Mouse (Mus musculus): ENCODE measurements at regions not wholly inside any gene's neighbourhood (a gene's known extent, or its start where the extent isn't known, plus 50 kb on each side); places are given as distances from the start of the nearest gene placed in this dataset.

DNA sequence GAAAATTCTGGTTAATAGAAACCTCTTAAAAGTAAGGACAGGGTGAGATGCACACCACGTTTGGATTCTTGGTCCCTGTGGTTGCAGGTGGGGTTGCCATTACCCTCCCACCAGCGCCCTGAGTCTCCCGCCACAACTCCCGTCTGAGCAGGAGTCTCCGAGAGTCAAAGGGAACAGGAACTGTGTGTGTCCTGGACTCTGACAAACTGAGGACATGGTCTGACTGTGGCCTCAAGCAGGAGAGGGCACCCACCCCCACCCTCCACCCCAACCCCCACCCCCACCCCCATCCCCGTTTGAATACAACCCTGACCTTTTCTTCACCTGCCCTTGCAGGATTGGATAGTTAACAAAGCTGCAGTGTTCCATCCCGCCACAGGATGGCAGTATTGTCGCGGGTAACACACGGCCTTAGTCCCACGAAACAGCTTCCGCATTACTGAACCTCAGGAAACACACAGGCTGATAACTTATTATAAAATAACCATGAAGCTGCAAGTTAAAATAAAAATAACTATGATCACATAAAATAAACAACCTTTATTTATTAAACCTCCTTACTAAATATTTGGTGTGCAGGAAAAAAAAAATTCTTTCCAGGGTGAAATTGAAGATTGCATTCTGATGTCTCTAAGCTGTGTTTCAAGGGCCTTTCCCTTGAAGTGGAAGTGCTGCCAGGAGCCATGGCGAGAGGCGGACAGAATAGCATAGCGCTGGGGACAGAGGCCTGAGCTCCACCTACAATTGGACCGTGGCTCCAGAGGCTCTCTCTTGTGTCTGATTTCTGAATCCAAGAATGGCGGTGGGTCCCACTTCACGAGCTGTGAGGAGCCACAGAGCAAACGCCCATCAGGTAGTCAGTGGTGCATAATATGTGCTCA is 90.2 kb upstream of the Gpr12 start:
- DNase-seq (ENCODE audit: low read depth in 3 of 3, low spot score in 3 of 3) (peak; percentile 55 to 69 (median 57)), ATAC-seq (ENCODE audit: insufficient read depth) (peak; percentile 50)
- Histone ChIP-seq H3K9ac (replicated peaks) (no peak overlapping the region), H3K4me1 (replicated peaks; ENCODE audit: control insufficient read depth in 2 of 2, insufficient read depth in 2 of 2, low read length in 1 of 2) (peaks cover 31 to 38% of the 10 kb centered on the region in 2 experiments), H3K27me3 (ENCODE audit: control insufficient read depth, insufficient read depth, low read length) (no peaks in the 10 kb centered on the region), H3K4me3 (ENCODE audit: insufficient read depth in 1 of 2, low read depth in 2 of 2, low read length in 2 of 2) (no peak overlapping the region), H3K27ac (peak overlapping the region; percentile 58), H3K4me2 (ENCODE audit: low read depth) (no peak overlapping the region), H3K36me3 (replicated peaks; ENCODE audit: control insufficient read depth, insufficient read depth, low read depth) (no peaks in the 10 kb centered on the region), H3K9me3 (ENCODE audit: control insufficient read depth, low read length) (no peaks in the 10 kb centered on the region)
- TF ChIP-seq EP300 (IDR thresholded peaks at IDR 0.05; ENCODE audit: low read depth) (0 out of 2 replicates have a peak, but pooled peaks have one; percentile 11), CTCF (IDR thresholded peaks at IDR 0.05; ENCODE audit: low read depth) (peak; percentile 92)
- whole genome bisulfite sequencing (ENCODE audit: insufficient replicate concordance) = 25% methylated on average over 19 of the region's 19 CpGs

DNA sequence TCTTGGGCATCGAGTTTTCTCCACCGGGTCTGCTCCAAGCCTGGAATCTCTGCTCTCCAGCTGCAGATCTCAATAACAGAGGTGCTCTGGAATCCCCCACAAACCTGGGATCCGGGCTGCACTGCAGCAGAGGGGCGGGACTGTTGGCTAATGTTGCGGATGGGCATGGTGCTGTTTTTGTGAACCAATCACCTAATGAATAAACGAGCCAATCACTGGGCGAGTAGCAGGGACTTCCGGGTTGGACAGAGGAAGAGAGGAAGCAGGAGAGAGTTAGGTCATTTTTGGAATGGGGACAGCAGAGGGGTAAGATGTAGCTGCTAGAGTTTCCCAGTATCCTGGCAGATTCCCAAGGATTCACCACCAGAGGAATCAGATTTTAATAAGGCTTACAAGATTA is 76.7 kb upstream of the Gpr12 start:
- Histone ChIP-seq H3K4me2 (ENCODE audit: low read depth) (no peak overlapping the region), H3K27me3 (ENCODE audit: control insufficient read depth, insufficient read depth, low read length) (no peaks in the 10 kb centered on the region), H3K36me3 (replicated peaks; ENCODE audit: control insufficient read depth, insufficient read depth, low read depth) (no peaks in the 10 kb centered on the region), H3K27ac (no peak overlapping the region), H3K4me3 (ENCODE audit: insufficient read depth in 1 of 2, low read depth in 2 of 2, low read length in 2 of 2) (no peak overlapping the region), H3K4me1 (replicated peaks; ENCODE audit: control insufficient read depth in 2 of 2, insufficient read depth in 2 of 2, low read length in 1 of 2) (no peaks in the 10 kb centered on the region), H3K9ac (replicated peaks) (no peak overlapping the region), H3K9me3 (ENCODE audit: control insufficient read depth, low read length) (no peaks in the 10 kb centered on the region)
- ATAC-seq (ENCODE audit: insufficient read depth) (no peak), DNase-seq (ENCODE audit: low read depth in 3 of 3, low spot score in 3 of 3) (no peak)
- TF ChIP-seq CTCF (IDR thresholded peaks at IDR 0.05; ENCODE audit: low read depth) (no peak), EP300 (IDR thresholded peaks at IDR 0.05; ENCODE audit: low read depth) (no peak)
- WGBS (ENCODE audit: insufficient replicate concordance) = 66% methylated on average over 8 of the region's 8 CpGs

DNA sequence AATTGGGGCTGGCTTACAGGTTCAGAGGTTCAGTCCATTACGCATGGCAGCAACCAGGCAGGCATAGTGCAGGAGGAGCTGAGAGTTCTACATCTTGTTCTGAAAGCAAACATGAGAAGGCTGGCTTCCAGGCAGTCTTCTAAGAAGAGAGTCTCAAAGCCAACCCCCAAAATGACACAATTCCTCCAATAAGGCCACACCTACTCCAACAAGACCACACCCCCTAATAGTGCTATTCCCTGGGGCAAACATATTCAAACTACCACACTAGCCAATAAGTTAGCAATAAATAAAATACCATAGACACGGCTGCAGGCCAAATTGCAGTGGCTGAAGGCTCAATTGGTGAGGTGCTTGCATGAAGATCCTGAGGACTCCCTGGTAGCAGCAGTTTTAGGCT is 72.2 kb upstream of the Gpr12 start:
- ATAC-seq (ENCODE audit: insufficient read depth) (no peak), DNase-seq (ENCODE audit: low read depth in 3 of 3, low spot score in 3 of 3) (no peak)
- H3K27me3 ChIP-seq (ENCODE audit: control insufficient read depth, insufficient read depth, low read length) = no peaks in the 10 kb centered on the region
- H3K4me2 ChIP-seq (ENCODE audit: low read depth) = no peak overlapping the region
- H3K9me3 ChIP-seq (ENCODE audit: control insufficient read depth, low read length) = no peaks in the 10 kb centered on the region
- 69% methylated on average over 2 of the region's 2 CpGs for WGBS (ENCODE audit: insufficient replicate concordance)
- H3K9ac ChIP-seq (replicated peaks) = no peak overlapping the region
- H3K4me1 ChIP-seq (replicated peaks; ENCODE audit: control insufficient read depth in 2 of 2, insufficient read depth in 2 of 2, low read length in 1 of 2) = 0 out of 4 replicates have a peak, but pooled peaks cover 0 to 4% of the 10 kb centered on the region in 2 experiments
- H3K36me3 ChIP-seq (replicated peaks; ENCODE audit: control insufficient read depth, insufficient read depth, low read depth) = no peaks in the 10 kb centered on the region
- TF ChIP-seq CTCF (IDR thresholded peaks at IDR 0.05; ENCODE audit: low read depth) = no peak
- TF ChIP-seq EP300 (IDR thresholded peaks at IDR 0.05; ENCODE audit: low read depth) = no peak
- H3K27ac ChIP-seq = no peak overlapping the region
- no peak overlapping the region for H3K4me3 ChIP-seq (ENCODE audit: insufficient read depth in 1 of 2, low read depth in 2 of 2, low read length in 2 of 2)

DNA sequence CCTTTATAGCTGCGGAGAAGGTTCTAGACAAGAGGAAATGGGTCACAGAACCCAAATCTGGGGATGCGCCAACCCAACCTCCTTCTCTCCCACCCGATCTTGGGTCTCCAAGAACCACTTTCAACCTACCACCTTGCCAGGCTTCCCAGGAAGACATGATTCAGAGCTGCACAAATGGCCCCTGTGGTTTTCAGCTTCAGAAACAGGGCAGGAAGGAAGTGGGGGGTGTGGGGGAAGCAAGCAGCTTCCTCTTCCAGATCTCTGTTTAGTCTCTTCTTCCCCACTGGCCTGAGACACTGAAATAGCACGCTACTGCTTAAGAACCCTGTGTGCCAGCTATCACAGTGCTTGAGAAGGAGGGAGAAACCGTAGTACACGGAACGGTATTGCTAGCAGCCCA is 70.4 kb upstream of the Gpr12 start:
- TF ChIP-seq CTCF (IDR thresholded peaks at IDR 0.05; ENCODE audit: low read depth) (no peak), EP300 (IDR thresholded peaks at IDR 0.05; ENCODE audit: low read depth) (no peak)
- WGBS (ENCODE audit: insufficient replicate concordance) = 10% methylated on average over 7 of the region's 7 CpGs
- ATAC-seq (ENCODE audit: insufficient read depth) (no peak), DNase-seq (ENCODE audit: low read depth in 3 of 3, low spot score in 3 of 3) (no peak)
- H3K9me3 ChIP-seq (ENCODE audit: control insufficient read depth, low read length) = no peaks in the 10 kb centered on the region
- 0 out of 4 replicates have a peak, but pooled peaks cover 0 to 4% of the 10 kb centered on the region in 2 experiments for H3K4me1 ChIP-seq (replicated peaks; ENCODE audit: control insufficient read depth in 2 of 2, insufficient read depth in 2 of 2, low read length in 1 of 2)
- no peaks in the 10 kb centered on the region for H3K27me3 ChIP-seq (ENCODE audit: control insufficient read depth, insufficient read depth, low read length)
- H3K4me2 ChIP-seq (ENCODE audit: low read depth) = no peak overlapping the region
- no peak overlapping the region for H3K27ac ChIP-seq
- H3K36me3 ChIP-seq (replicated peaks; ENCODE audit: control insufficient read depth, insufficient read depth, low read depth) = no peaks in the 10 kb centered on the region
- H3K4me3 ChIP-seq (ENCODE audit: insufficient read depth in 1 of 2, low read depth in 2 of 2, low read length in 2 of 2) = no peak overlapping the region
- no peak overlapping the region for H3K9ac ChIP-seq (replicated peaks)

DNA sequence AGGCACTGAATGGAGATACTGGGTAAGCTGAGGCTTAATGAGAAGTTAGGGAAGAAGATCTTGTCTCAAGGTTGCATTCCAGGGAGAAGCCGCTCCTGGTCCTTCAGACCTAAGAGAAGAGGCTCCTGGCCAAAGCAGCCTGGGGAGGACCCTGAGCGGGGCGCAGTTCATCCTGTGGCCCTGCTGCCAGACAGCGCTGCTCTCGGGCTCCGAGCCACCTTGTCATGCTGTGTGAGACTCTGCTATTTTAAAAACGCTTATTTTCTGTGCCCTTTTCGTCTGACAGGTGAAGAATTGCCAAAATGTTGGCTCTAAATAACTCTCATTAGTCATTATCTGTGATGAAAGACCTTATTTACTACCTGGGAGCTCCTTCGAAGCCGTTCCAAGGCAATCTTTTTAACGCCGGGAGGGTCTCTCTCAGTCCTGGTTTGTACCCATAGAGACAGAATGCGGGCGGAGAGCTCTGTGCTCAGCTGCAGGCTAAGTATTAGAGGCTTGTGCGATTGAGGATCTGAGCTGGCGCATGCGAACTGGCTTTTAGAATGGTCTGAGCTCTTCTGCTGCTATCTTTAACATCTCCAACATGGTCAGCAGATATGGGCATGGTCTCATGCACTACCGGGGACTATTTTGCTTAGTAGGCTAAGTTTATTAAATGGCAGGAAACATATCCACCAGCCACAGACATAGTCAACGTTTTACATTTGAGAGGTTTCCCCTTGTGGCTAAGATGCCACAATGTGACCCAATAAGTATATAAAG is 68.8 kb upstream of the Gpr12 start:
- H3K4me2 ChIP-seq (ENCODE audit: low read depth) = no peak overlapping the region
- ATAC-seq (ENCODE audit: insufficient read depth) (no peak), DNase-seq (ENCODE audit: low read depth in 3 of 3, low spot score in 3 of 3) (no peak)
- no peak overlapping the region for H3K9ac ChIP-seq (replicated peaks)
- no peaks in the 10 kb centered on the region for H3K36me3 ChIP-seq (replicated peaks; ENCODE audit: control insufficient read depth, insufficient read depth, low read depth)
- H3K27me3 ChIP-seq (ENCODE audit: control insufficient read depth, insufficient read depth, low read length) = no peaks in the 10 kb centered on the region
- H3K4me1 ChIP-seq (replicated peaks; ENCODE audit: control insufficient read depth in 2 of 2, insufficient read depth in 2 of 2, low read length in 1 of 2) = 0 out of 4 replicates have a peak, but pooled peaks cover 0 to 4% of the 10 kb centered on the region in 2 experiments
- no peak overlapping the region for H3K27ac ChIP-seq
- no peak overlapping the region for H3K4me3 ChIP-seq (ENCODE audit: insufficient read depth in 1 of 2, low read depth in 2 of 2, low read length in 2 of 2)
- no peak for TF ChIP-seq EP300 (IDR thresholded peaks at IDR 0.05; ENCODE audit: low read depth)
- no peak for TF ChIP-seq CTCF (IDR thresholded peaks at IDR 0.05; ENCODE audit: low read depth)
- WGBS (ENCODE audit: insufficient replicate concordance) = 57% methylated on average over 19 of the region's 19 CpGs
- H3K9me3 ChIP-seq (ENCODE audit: control insufficient read depth, low read length) = no peaks in the 10 kb centered on the region
